Mouse (Mus musculus) liver, embryonic 14.5 days (tissue): ENCODE results near the gene Plvap.

Experiments used
- CTCF ChIP-seq: IDR thresholded peaks from 2 replicates; pipeline ENCODE4 v1.5.1; 2016; ENCODE audit warnings: antibody characterized with exemption, low read depth, control low read depth
- EP300 ChIP-seq: IDR thresholded peaks from 2 replicates; pipeline ENCODE4 v1.6.1; 2016; ENCODE audit warnings: antibody characterized with exemption, low read depth

DNA sequence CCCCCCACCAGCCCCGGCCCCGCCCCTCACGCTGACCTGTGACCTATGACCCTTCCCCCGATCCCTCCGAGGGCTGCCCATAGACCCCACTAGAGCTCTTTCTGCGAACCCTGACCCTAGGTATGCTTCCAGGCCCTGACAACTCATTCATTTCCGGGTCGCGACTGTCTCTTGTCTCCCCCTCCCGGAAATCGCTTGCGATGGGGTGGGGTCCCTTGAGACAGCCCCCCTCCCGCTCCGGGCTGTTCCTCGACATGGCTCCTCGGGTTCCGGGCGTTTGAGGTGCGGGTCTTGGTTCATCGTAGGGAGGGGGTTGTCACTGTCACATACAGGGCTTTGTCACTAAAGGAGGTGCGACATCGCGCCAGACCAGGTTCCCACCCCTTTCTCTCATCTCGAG is 42.1 kb downstream of the Plvap start:
- TF ChIP-seq CTCF (no peak), EP300 (no peak)
